Mouse (Mus musculus): ENCODE measurements around the gene Dlgap1. TPM values are rescaled to one million over a fixed set of nuclear protein-coding genes. Genes with fewer than 3 reads are reported as not detected.

Dlgap1 gene
- total RNA-seq, 2 experiments from 2014 or later = 512 to 527 TPM

- peak in 1 of 2 experiments; percentile 32 for DNase-seq (ENCODE audit: low spot score in 2 of 2)
These were observed 201.0 kb downstream of the Dlgap1 start for GRCm38 (mm10) chr17:70169831-70170230.

DNA sequence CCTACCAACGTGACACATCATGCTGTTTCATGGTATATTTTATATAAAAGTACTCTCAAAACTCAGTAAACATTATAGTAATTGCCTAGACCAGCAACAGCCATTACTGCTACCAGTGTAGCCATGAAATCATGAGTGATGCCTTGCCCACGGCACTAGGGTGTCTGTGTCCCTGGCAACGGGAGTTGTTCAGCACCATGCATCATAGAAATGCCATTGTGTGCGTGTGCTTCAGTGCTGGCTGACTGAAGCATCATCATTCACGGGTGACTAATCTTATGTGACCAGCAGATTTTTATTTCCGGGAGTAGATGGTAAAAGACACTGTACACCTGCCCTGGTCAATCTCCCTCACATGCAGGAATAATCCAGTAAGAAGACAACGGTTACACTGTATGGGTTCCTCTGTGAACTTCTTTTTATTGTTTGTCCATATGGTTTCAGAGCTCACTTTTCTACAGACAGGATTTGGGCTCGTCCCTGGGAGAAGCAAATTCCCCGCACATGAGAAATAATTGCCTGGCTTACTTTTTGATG, 203.7 kb downstream of the Dlgap1 start:
- no peak for DNase-seq (ENCODE audit: low spot score in 2 of 2)

DNA sequence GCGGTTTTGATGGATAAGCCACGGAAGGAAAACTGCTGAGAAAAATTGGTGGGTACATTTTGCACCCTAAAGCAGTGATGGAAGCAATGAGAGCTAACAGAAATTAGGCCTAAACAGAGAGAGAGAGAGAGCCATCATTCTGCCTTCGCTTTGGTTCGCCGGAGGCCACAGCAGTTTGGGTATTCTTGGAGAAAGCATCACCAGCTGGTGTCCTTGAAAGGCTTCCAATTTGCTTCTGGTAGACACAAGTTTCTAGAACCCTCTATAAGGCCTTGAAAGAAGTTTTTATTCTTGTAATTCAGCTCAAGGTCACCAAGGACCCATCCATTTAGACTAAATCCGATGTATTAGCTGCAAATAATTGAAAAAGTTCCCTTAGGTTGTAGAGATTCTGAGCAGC, 205.0 kb downstream of the Dlgap1 start:
- DNase-seq (ENCODE audit: low spot score in 2 of 2) = no peak

GRCm38 (mm10) chr17:70191228-70191627, 222.4 kb downstream of the Dlgap1 start:
- no peak for DNase-seq (ENCODE audit: low spot score in 2 of 2)

GRCm38 (mm10) chr17:70222891-70223290, 254.0 kb downstream of the Dlgap1 start:
- DNase-seq (ENCODE audit: low spot score in 2 of 2) = no peak

DNA sequence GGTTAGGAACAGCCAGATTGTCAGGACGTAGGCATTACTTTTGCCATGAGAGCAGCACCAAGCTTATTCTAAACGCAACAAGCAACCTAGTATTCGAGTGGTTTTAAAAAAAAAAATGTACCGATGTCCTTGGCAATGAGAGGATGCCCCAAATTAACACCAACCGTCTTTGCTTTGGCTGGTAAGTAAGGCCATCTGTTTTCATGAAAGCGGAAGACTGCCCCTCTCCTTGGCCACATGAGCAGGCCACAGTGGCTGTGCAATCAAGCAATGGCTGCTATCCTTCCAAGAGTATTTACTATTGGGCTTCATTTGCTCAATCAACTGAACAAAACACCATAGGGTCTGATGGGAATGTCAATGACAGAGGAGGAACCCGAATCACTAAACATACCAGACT, 278.5 kb downstream of the Dlgap1 start:
- DNase-seq (ENCODE audit: low spot score in 2 of 2) = no peak

DNA sequence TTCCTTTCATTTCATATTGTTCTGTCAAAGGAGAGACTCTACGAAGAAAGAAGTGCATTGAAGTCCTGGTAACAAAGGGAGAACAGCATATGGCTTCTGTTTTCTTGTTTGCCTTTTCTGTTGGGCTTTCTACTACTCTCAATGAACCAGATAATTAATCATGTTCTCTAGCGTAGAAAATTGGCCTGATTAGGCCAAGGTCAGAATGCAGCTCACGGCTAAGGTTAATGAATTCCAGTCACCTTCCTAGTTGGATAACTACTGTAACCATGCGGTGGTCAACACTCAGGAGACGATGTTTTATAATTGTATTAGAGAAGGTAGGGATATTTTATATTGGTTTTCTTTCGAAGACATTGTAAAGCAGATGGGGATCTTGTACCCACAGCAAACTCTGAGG, 279.4 kb downstream of the Dlgap1 start:
- no peak for DNase-seq (ENCODE audit: low spot score in 2 of 2)

GRCm38 (mm10) chr17:70252476-70252875, 283.6 kb downstream of the Dlgap1 start:
- no peak for DNase-seq (ENCODE audit: low spot score in 2 of 2)

GRCm38 (mm10) chr17:70256371-70256770, 287.5 kb downstream of the Dlgap1 start:
- no peak for DNase-seq (ENCODE audit: low spot score in 2 of 2)

DNA sequence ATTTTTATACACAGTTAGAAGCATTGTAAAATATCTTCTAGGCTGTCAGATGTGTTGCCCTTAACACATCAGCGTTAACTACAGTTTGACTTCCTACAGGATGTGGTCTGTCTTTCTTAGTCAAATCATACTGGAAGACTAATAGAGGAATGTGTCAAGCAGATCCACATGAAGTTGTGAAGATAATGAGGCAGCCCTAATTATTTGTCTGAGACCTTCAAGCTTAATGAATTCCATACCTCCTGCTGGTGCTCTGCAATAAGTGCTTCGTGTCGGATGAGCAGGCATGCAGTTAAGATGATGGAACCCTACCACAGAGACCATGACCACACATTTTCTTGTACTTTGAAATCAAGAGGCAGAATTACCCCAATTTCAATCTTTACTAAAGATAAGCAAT, 294.3 kb downstream of the Dlgap1 start:
- DNase-seq (ENCODE audit: low spot score in 2 of 2) = no peak

GRCm38 (mm10) chr17:70272125-70272524, 303.3 kb downstream of the Dlgap1 start:
- DNase-seq (ENCODE audit: low spot score in 2 of 2) = peak in 1 of 2 experiments; percentile 24

DNA sequence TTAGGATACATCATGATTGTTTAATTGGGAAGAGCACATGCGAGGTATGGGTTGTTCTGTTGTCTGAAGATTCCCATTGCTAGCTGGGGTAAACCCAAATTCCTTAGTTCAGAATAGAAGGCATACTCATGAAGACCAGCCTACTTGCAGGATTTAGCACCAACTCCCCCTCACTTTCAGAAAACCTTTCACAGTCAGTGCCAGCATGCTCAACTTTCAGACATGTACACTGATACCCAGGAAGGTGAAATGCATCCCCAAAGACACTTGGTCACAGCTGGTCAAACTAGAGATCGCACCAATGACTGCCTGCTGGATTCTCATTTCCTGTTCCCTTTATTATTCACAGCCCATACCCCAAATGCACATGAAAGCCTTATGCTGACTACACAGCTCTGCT, 318.8 kb downstream of the Dlgap1 start:
- no peak for DNase-seq (ENCODE audit: low spot score in 2 of 2)

GRCm38 (mm10) chr17:70294106-70294505, 325.2 kb downstream of the Dlgap1 start:
- DNase-seq (ENCODE audit: low spot score in 2 of 2) = peak; percentile 68 to 93

DNA sequence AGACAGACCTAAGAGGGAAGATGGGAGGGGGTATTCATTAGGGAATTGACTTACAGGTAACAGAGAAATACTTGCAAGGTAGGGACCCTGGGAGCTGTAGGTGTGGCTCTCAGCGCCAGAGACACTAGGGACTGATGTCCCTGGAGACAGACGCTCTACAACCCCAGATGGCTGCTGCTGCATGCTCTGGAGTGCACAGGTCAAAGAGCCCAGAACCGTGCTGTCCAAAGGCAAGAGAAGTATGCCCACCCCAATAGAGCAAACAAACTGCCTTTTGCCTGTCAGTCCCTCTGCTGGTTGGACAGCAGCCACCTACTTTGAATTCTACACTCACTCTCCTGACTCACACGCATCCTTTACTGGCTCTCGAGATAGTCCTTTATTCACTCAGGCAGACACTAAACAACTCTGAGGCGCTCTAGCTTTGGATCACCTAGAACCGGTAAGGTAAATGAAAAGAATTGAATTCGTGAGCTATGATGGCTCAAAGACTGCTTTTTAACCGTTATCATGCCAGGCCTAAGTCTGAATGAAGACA, 333.1 kb downstream of the Dlgap1 start:
- no peak for DNase-seq (ENCODE audit: low spot score in 2 of 2)

GRCm38 (mm10) chr17:70302656-70303055, 333.8 kb downstream of the Dlgap1 start:
- DNase-seq (ENCODE audit: low spot score in 2 of 2) = peak in 1 of 2 experiments; percentile 44

- no peak for DNase-seq (ENCODE audit: low spot score in 2 of 2)
These were observed 336.1 kb downstream of the Dlgap1 start for GRCm38 (mm10) chr17:70305021-70305420.

DNA sequence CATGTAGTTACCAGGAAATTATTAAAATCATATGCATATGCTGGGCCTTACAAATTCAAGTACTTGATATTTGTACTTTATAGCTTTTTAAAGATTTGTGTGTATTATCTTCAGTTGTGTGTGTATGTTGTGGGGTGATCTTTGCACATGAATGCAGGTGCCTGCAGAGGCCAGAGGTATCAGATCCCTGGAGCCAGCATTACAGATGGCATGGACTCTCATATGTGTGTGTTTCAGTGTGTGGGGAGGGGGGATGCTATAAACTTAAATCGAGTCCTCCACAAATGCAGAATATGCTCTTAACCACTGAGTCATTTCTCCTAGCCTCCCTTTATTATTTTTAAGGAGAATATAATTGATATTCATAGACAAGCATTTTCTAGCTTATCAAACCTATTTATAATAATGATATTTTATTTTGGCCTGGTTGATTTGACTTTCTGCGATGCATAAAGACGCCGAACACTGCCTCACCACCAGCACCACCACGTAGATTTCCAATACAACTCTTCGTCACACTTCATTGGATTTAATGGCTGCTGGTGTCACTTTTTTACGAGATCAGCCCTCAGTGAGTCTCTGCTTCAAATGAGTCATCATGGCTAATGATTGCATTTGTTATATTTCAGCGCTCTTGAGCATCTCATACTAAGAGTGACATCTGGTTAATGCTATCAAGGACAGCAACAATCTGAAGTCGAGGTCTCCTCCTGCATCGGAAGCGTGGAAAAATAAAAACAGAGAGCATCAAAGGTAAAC, 338.7 kb downstream of the Dlgap1 start:
- DNase-seq (ENCODE audit: low spot score in 2 of 2) = no peak

- peak in 1 of 2 experiments; percentile 46 for DNase-seq (ENCODE audit: low spot score in 2 of 2)
These were observed 339.7 kb downstream of the Dlgap1 start for GRCm38 (mm10) chr17:70308364-70309231.

- no peak for DNase-seq (ENCODE audit: low spot score in 2 of 2)
These were observed 347.5 kb downstream of the Dlgap1 start for GRCm38 (mm10) chr17:70316327-70316726.

DNA sequence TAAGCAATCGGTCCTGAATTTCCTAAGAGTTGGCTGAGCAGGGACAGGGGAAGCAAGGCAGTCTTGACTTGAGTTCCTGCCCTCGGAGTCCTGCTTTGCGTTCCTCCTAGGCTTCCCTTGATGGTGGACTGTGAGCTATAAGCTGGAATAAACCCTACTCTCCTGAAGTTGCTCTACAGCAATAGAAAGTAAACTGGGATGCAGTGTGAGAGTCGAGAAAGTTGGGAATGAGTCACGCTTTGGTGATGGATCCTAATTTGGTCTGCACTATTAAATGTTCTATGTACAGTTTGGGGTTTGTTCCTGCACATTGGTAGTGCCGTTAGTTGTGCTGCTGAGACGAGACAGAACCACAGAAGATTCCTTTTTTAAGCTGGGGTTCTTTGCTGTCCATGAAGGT, 348.9 kb downstream of the Dlgap1 start:
- DNase-seq (ENCODE audit: low spot score in 2 of 2) = no peak

DNA sequence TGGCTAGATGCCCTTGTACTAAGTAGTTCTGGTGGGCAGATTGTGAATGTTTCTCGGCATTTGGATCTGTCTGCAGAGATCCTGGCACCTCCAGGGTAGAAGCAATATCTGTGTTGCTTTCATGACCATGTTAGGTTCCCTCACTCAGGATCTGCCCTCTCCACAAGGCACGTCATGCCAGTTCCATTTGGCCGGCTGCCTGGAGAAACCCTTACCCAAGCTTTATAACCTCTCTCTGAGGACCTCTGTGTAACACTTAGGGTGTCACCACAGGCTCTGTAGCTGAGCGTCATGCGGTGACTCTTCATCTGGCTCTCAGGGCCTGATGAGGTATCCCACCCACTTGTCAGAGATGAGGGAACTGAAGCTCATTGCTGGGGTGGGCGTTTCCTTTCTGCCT, 353.1 kb downstream of the Dlgap1 start:
- DNase-seq (ENCODE audit: low spot score in 2 of 2) = no peak

- DNase-seq (ENCODE audit: low spot score in 2 of 2) = no peak
These were observed 364.6 kb downstream of the Dlgap1 start for GRCm38 (mm10) chr17:70333440-70333839.
